Mouse (Mus musculus) intestine, postnatal 0 days (tissue): ENCODE results near the gene Neurl4. TPM values are rescaled to one million over a fixed set of nuclear protein-coding genes. Genes with fewer than 3 reads are reported as not detected.
"Not testable (repeated sequence)": the region's sequence is repeated elsewhere in the genome, so short reads cannot be mapped to it uniquely, and the experiment has no call there.

Experiments used
- ATAC-seq: fragments of 200-750 bp; cut with Nextera tagmentation; 2 replicates; pipeline ENCODE4 v1.8.0; 2017; ENCODE audit warnings: mild to moderate bottlenecking, moderate TSS enrichment, moderate library complexity
- H3K27ac ChIP-seq: fragments of 300-500 bp; sonication (generic); 2 replicates; pipeline ENCODE4 v1.5.1; 2014; ENCODE audit warnings: mild to moderate bottlenecking, low read depth, low read length, moderate library complexity
- H3K27me3 ChIP-seq: fragments of 300-500 bp; sonication (generic); replicated peaks from 2 replicates; pipeline ENCODE4 v1.6.1; 2014; ENCODE audit warnings: low read length, mixed read lengths; ENCODE audit not compliant: control insufficient read depth, insufficient read depth
- H3K36me3 ChIP-seq: fragments of 300-500 bp; sonication (generic); 2 replicates; pipeline ENCODE4 v1.6.1; 2014; ENCODE audit warnings: mild to moderate bottlenecking, moderate library complexity; ENCODE audit not compliant: control insufficient read depth, insufficient read depth
- H3K4me1 ChIP-seq: fragments of 300-500 bp; sonication (generic); replicated peaks from 2 replicates; pipeline ENCODE4 v1.6.1; 2014; ENCODE audit warnings: antibody characterized with exemption, low read length, mixed read lengths; ENCODE audit not compliant: control insufficient read depth, insufficient read depth
- H3K4me2 ChIP-seq: fragments of 300-500 bp; sonication (generic); replicated peaks from 2 replicates; pipeline ENCODE4 v1.6.1; 2014; ENCODE audit warnings: low read depth, mild to moderate bottlenecking, moderate library complexity
- H3K4me3 ChIP-seq: fragments of 300-500 bp; sonication (generic); 2 replicates; pipeline ENCODE4 v1.5.1; 2014; ENCODE audit warnings: low read depth, low read length
- H3K9ac ChIP-seq: fragments of 300-500 bp; sonication (generic); 2 replicates; pipeline ENCODE4 v1.6.1; 2014; ENCODE audit warnings: mild to moderate bottlenecking, low read depth, low read length
- H3K9me3 ChIP-seq: fragments of 300-500 bp; sonication (generic); 2 replicates; pipeline ENCODE4 v1.6.1; 2016; ENCODE audit warnings: mixed run types; ENCODE audit not compliant: control insufficient read depth
- CTCF ChIP-seq: sonication (generic); IDR thresholded peaks from 2 replicates; pipeline ENCODE4 v1.5.1; 2016; ENCODE audit warnings: low read depth, mild to moderate bottlenecking, control low read depth, antibody characterized with exemption, moderate library complexity
- WGBS: fragments of 180-500 bp; shearing (Covaris S2); extraction: QIAGEN DNeasy Blood & Tissue Kit; methylation state at CpG from one replicate; pipeline ENCODE4 v1.1.7; 2014; 5-methylcytosine and 5-hydroxymethylcytosine counted together
- polyA plus RNA-seq: library from polyadenylated mRNA; unstranded; fragments of >200 nt; fragmentation: Nextera tagmentation; extraction: Ambion mirVana; gene quantifications from 2 replicates; pipeline ENCODE4 v1.2.1, GENCODE M21; 2015

The Neurl4 gene
- polyA plus RNA-seq, 1 experiment from 2014 or later = 10.3 TPM

DNA sequence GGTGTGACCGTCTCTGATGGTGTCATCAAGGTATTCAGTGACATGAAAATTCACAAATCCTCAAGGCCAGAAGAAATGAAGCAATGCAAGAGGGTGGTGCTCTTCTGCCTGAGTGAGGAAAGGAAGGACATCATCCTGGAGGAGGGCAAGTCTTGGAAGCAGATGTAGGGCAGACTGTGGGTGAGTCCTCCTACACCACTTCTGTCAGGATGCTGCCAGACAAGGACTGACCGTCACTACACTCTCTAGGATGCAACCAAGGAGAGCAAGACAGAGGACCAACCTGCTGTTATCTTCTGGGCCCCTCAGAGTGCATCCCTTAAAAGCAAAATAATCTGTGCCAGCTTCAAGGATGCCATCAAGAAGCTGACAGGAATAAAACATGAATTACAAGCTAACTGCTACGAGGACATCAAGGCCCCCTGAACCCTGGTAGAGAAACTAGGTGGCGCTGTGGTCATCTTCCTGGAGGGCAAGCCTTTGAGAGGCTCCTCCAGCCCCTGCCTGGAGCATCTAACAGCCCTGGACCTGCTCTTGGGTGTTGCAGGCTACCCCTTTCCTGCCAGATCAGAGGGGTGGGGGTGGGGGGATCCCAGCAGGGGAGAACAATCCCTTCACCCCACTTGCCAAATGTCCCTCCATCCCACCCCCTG, 50.1 kb downstream of the Neurl4 start:
- H3K9me3 ChIP-seq = no peaks in the 10 kb centered on the region
- ATAC-seq = no peak

DNA sequence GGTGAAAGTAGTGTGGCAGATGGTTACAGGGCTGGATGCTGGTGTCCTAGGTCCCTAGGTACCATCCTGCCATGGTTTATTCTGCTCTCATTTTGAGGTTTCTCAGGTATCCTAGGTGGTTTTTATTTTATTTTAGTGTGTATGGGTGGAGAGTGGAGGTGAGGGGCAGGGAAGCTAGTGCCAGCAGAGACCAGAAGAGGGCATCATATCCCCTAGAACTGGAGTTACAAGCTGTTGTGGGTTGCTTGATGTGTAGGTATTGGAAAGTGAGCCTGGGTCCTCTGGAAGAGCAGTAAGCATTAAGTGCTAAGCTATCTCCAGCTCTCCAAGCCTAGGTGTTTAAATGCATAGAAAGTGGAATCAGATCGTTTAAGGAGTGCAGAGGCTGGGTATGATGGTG, 51.4 kb downstream of the Neurl4 start:
- no peak for ATAC-seq
- TF ChIP-seq CTCF = peak; percentile 68
- Histone ChIP-seq H3K9ac (no peak overlapping the region), H3K27me3 (no peaks in the 10 kb centered on the region), H3K4me1 (peaks cover 10% of the 10 kb centered on the region), H3K4me2 (no peak overlapping the region), H3K9me3 (no peaks in the 10 kb centered on the region), H3K27ac (no peak overlapping the region), H3K36me3 (no peaks in the 10 kb centered on the region), H3K4me3 (no peak overlapping the region)
- WGBS = 36% methylated on average over 1 of the region's 1 CpGs

More for the DNA sequence above, 50.1 kb downstream of the Neurl4 start:
- Histone ChIP-seq H3K4me2 (no peak overlapping the region), H3K27ac (no peak overlapping the region), H3K9ac (no peak overlapping the region), H3K4me3 (no peak overlapping the region), H3K27me3 (no peaks in the 10 kb centered on the region), H3K36me3 (no peaks in the 10 kb centered on the region), H3K4me1 (peaks cover 10% of the 10 kb centered on the region)
- peak; percentile 61 for TF ChIP-seq CTCF
- WGBS = 45% methylated on average over 4 of the region's 4 CpGs

DNA sequence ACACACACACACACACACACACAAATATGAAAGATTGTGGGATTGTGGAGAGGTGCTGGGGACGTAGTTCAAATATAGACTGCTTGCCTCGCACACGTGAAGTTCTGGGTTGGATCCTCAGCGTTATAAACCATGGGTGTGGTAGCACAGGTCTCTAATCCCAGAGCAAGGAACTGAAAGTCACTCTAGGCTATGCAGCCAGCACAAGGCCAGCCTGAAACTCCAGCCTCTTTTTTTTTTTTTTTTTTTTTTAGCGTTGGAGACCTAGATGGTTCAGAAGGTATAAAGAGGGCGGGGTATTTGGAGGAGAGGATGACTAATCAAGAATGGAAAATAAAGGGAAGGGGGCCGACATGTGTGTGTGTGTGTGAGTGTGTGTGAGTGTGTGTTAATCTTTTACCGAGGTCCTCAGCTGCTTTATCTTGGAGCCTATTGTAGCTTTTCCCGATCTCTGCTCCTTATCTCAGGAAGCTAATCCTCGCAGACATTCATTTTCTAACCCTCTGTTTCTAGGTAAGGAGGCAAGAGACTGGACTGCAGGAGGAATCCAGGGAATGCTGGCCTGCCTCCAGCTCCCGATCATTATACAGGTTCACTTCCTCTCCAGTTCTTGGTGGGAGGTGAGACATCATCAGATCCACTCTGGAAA, 52.5 kb downstream of the Neurl4 start:
- H3K4me3 ChIP-seq = no peak overlapping the region
- 22% methylated on average over 11 of the region's 11 CpGs for WGBS
- H3K27me3 ChIP-seq = no peaks in the 10 kb centered on the region
- no peaks in the 10 kb centered on the region for H3K36me3 ChIP-seq
- TF ChIP-seq CTCF = no peak
- H3K4me1 ChIP-seq = peaks cover 5% of the 10 kb centered on the region
- ATAC-seq = peak; percentile 37; the same call in 1 of the 2 replicates
- peak overlapping the region; percentile 6 for H3K4me2 ChIP-seq
- no peak overlapping the region for H3K27ac ChIP-seq
- H3K9ac ChIP-seq = no peak overlapping the region
- no peaks in the 10 kb centered on the region for H3K9me3 ChIP-seq

GRCm38 (mm10) chr11:69955618-69956017, 54.7 kb downstream of the Neurl4 start:
- 71% methylated on average over 3 of the region's 4 CpGs for WGBS
- TF ChIP-seq CTCF = peak; percentile 26
- H3K4me2 ChIP-seq = not testable (repeated sequence)

DNA sequence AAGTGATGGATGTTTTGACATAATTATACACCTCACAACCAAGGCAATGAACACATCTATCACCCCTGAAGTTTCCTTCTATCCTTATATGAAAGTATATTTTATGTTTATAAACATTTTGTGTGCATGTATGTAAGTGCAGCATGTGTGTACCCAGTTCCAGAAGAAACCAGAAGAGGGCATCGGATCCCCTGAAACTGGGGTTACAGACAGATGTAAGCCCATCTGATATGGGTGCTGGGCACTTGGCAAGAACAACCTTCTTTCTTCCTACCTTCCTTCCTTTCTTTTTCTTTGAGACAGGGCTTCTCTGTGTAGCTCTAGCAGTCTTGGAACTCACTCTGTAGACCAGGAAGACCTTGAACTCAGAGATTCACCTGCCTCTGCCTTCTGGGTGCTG, 55.3 kb downstream of the Neurl4 start:
- WGBS = 77% methylated on average over 1 of the region's 1 CpGs
- Histone ChIP-seq H3K4me1 (no peaks in the 10 kb centered on the region), H3K36me3 (no peaks in the 10 kb centered on the region), H3K4me2 (no peak overlapping the region), H3K4me3 (no peak overlapping the region), H3K27me3 (no peaks in the 10 kb centered on the region), H3K9ac (no peak overlapping the region), H3K27ac (no peak overlapping the region), H3K9me3 (no peaks in the 10 kb centered on the region)
- no peak for ATAC-seq
- peak; percentile 38 for TF ChIP-seq CTCF

More at GRCm38 (mm10) chr11:69955618-69956017, 54.7 kb downstream of the Neurl4 start:
- not testable (repeated sequence) for H3K4me3 ChIP-seq, H3K4me1 ChIP-seq, H3K9ac ChIP-seq, H3K27me3 ChIP-seq, H3K27ac ChIP-seq, H3K36me3 ChIP-seq, H3K9me3 ChIP-seq
- ATAC-seq = peak; percentile 44

DNA sequence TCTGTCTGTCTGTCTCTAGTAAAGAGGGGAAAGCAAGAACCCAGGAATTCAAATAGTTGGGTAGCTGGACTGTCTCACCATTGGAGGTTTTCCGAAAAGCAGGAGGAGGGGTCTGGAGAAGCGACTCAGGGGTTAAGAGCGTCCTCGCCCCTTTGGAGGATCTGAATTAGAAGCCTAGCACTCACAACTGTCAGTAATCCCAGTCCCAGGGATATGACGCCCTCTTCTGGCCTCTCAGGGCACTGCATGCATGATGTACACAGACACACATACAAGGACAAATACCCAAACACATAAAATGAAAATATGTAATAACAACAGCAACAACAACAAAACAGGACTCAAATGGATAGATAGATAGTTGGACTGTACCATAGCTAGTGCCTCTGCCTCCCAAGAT, 59.7 kb downstream of the Neurl4 start:
- Histone ChIP-seq H3K27ac (peak overlapping the region; percentile 92), H3K9me3 (no peaks in the 10 kb centered on the region), H3K36me3 (no peaks in the 10 kb centered on the region), H3K4me3 (no peak overlapping the region), H3K9ac (no peak overlapping the region), H3K27me3 (0 out of 2 replicates have a peak, but pooled peaks cover 4% of the 10 kb centered on the region), H3K4me1 (no peaks in the 10 kb centered on the region), H3K4me2 (peak overlapping the region; percentile 49)
- peak; percentile 72 for TF ChIP-seq CTCF
- 46% methylated on average over 5 of the region's 5 CpGs for WGBS
- ATAC-seq = no peak
